Mouse (Mus musculus): ENCODE data around the gene Calr. TPM values are rescaled to one million over a fixed set of nuclear protein-coding genes. Genes with fewer than 3 reads are reported as not detected.

Gene Calr
- total and polyA plus RNA-seq, 3 experiments = 567 to 1,110 TPM; not detected in 1

- Histone ChIP-seq H3K9ac (ENCODE audit: control insufficient read depth, low read depth, low read length, poor library complexity, severe bottlenecking) (no peak overlapping the region), H3K27ac (ENCODE audit: control insufficient read depth, low read depth, low read length) (no peak overlapping the region), H3K4me3 (ENCODE audit: control insufficient read depth in 1 of 2, insufficient read depth in 1 of 2, low read depth in 2 of 2, low read length in 2 of 2) (no peak overlapping the region), H3K36me3 (ENCODE audit: control insufficient read depth in 1 of 2, insufficient read depth in 2 of 2, low read length in 2 of 2) (peaks cover 5 to 7% of the 10 kb centered on the region in 2 experiments), H3K27me3 (ENCODE audit: control insufficient read depth in 1 of 2, insufficient read depth in 2 of 2, low read length in 2 of 2) (no peaks in the 10 kb centered on the region), H3K79me2 (ENCODE audit: control insufficient read depth, insufficient read depth, low read length, poor library complexity) (no peaks in the 10 kb centered on the region), H3K4me1 (ENCODE audit: control insufficient read depth in 1 of 2, insufficient read depth in 2 of 2, low read length in 2 of 2) (peaks cover 0 to 9% of the 10 kb centered on the region in 2 experiments; a peak in 2 of 4 replicates), H3K9me3 (replicated peaks; ENCODE audit: insufficient read depth, low read length) (no peaks in the 10 kb centered on the region)
- TF ChIP-seq ELF1 (IDR thresholded peaks at IDR 0.05; ENCODE audit: low read depth, low read length) = no peak
- no peak for TF ChIP-seq UBTF (IDR thresholded peaks at IDR 0.05; ENCODE audit: borderline replicate concordance, insufficient read depth, low read depth, low read length)
- no peak for TF ChIP-seq ZMIZ1 (IDR thresholded peaks at IDR 0.05; ENCODE audit: low read depth, low read length)
- TF ChIP-seq MAX (IDR thresholded peaks at IDR 0.05; ENCODE audit: low read length) = no peak
- TF ChIP-seq EP300 (IDR thresholded peaks at IDR 0.05; ENCODE audit: low read depth in 1 of 2, low read length in 2 of 2) = no peak
- no peak for TF ChIP-seq TBP (IDR thresholded peaks at IDR 0.05; ENCODE audit: low read depth, low read length)
- TF ChIP-seq MXI1 (IDR thresholded peaks at IDR 0.05; ENCODE audit: low read depth, low read length) = no peak
- TF ChIP-seq POLR2A (IDR thresholded peaks at IDR 0.05; ENCODE audit: control insufficient read depth in 1 of 2, insufficient read depth in 1 of 2, low read depth in 1 of 2, low read length in 2 of 2, poor library complexity in 1 of 2) = no peak
- TF ChIP-seq MAZ (IDR thresholded peaks at IDR 0.05; ENCODE audit: low read depth, low read length) = no peak
- TF ChIP-seq CHD2 (IDR thresholded peaks at IDR 0.05; ENCODE audit: low read length) = no peak
- no peak for TF ChIP-seq NRF1 (IDR thresholded peaks at IDR 0.05; ENCODE audit: insufficient read depth, low read depth, low read length, poor library complexity, severe bottlenecking)
- no peak for TF ChIP-seq JUND (IDR thresholded peaks at IDR 0.05; ENCODE audit: low read depth, low read length)
- no peak for TF ChIP-seq MAFK (IDR thresholded peaks at IDR 0.05; ENCODE audit: borderline replicate concordance, low read depth, low read length)
- no peak for TF ChIP-seq USF1 (IDR thresholded peaks at IDR 0.05; ENCODE audit: low read depth, low read length)
- no peak for TF ChIP-seq GATA1 (IDR thresholded peaks at IDR 0.05; ENCODE audit: low read depth, low read length)
- no peak for TF ChIP-seq E2F4 (IDR thresholded peaks at IDR 0.05; ENCODE audit: borderline replicate concordance, low read depth, low read length)
- TF ChIP-seq POLR2AphosphoS5 (IDR thresholded peaks at IDR 0.05; ENCODE audit: borderline replicate concordance, low read depth, low read length) = no peak
- TF ChIP-seq TCF12 (IDR thresholded peaks at IDR 0.05; ENCODE audit: low read depth, low read length) = no peak
- no peak for TF ChIP-seq BHLHE40 (IDR thresholded peaks at IDR 0.05; ENCODE audit: borderline replicate concordance, low read depth, low read length)
- DNase-seq (ENCODE audit: low read depth, low spot score) = no peak
These were observed 38.0 kb upstream of the Calr start for GRCm38 (mm10) chr8:84884728-84885127.

- no peaks in the 10 kb centered on the region for H3K79me2 ChIP-seq (ENCODE audit: control insufficient read depth, insufficient read depth, low read length, poor library complexity)
- DNase-seq (ENCODE audit: low read depth, low spot score) = no peak
- no peak overlapping the region for H3K4me3 ChIP-seq (ENCODE audit: control insufficient read depth in 1 of 2, insufficient read depth in 1 of 2, low read depth in 2 of 2, low read length in 2 of 2)
- no peaks in the 10 kb centered on the region for H3K9me3 ChIP-seq (replicated peaks; ENCODE audit: insufficient read depth, low read length)
- TF ChIP-seq POLR2AphosphoS2 (IDR thresholded peaks at IDR 0.05; ENCODE audit: low read length) (no peak), POLR2AphosphoS5 (IDR thresholded peaks at IDR 0.05; ENCODE audit: borderline replicate concordance, low read depth, low read length) (no peak), CTCF (IDR thresholded peaks at IDR 0.05 in 2 of 3, conservative IDR thresholded peaks at IDR 0.05 in 1 of 3; ENCODE audit: control insufficient read depth in 1 of 3, insufficient read depth in 1 of 3, low read depth in 2 of 3, low read length in 3 of 3, poor library complexity in 1 of 3, severe bottlenecking in 1 of 3) (no peak), E2F4 (IDR thresholded peaks at IDR 0.05; ENCODE audit: borderline replicate concordance, low read depth, low read length) (no peak)
- H3K27ac ChIP-seq (ENCODE audit: control insufficient read depth, low read depth, low read length) = no peak overlapping the region
- H3K9ac ChIP-seq (ENCODE audit: control insufficient read depth, low read depth, low read length, poor library complexity, severe bottlenecking) = no peak overlapping the region
- peaks cover 3 to 12% of the 10 kb centered on the region in 2 experiments; a peak in 3 of 4 replicates for H3K36me3 ChIP-seq (ENCODE audit: control insufficient read depth in 1 of 2, insufficient read depth in 2 of 2, low read length in 2 of 2)
- peaks cover 3 to 8% of the 10 kb centered on the region in 2 experiments for H3K4me1 ChIP-seq (ENCODE audit: control insufficient read depth in 1 of 2, insufficient read depth in 2 of 2, low read length in 2 of 2)
- H3K27me3 ChIP-seq (ENCODE audit: control insufficient read depth in 1 of 2, insufficient read depth in 2 of 2, low read length in 2 of 2) = no peaks in the 10 kb centered on the region
These were observed 32.2 kb upstream of the Calr start for GRCm38 (mm10) chr8:84878915-84879314.
